Mouse (Mus musculus): Measurements from ENCODE around the gene Lhfp. TPM values are rescaled to one million over a fixed set of nuclear protein-coding genes. Genes with fewer than 3 reads are reported as not detected.

Lhfp gene
- total and polyA plus RNA-seq, 3 experiments, result 0.29 to 2.8 TPM; not detected in 1

DNA sequence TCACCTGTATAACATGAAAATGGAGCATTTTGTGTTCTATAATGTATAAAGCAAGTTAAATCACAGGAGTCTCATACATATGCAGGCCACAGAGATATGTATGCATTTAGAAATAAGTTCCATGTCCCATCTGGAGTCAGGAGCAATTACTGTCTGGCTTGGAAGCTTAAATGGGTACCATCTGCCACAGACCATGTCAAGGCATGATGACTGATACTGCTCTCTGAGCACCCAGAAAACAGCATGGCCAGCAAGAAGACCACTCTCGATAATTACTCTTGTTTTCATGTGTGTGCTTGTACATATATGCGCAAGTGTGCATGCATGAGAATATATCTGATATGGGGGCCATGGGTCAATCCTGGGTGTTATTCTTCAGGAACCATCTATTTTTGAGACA, 269.3 kb downstream of the Lhfp start:
- ATAC-seq (ENCODE audit: extremely low read depth, insufficient number of reproducible peaks, low FRiP score, poor library complexity, severe bottlenecking), result no peak
- H3K9me3 ChIP-seq (replicated peaks), result peaks cover 14% of the 10 kb centered on the region
- no peaks in the 10 kb centered on the region for H3K27me3 ChIP-seq (ENCODE audit: insufficient read depth, low read length)
- no peak for DNase-seq (ENCODE audit: low spot score)
- H3K4me1 ChIP-seq (ENCODE audit: insufficient read depth, low read depth, low read length), result no peaks in the 10 kb centered on the region
- no peak for TF ChIP-seq POLR2AphosphoS5 (IDR thresholded peaks at IDR 0.05; ENCODE audit: insufficient replicate concordance, low read depth, low read length)
- TF ChIP-seq GATA2 (IDR thresholded peaks at IDR 0.05; ENCODE audit: borderline replicate concordance, low read depth, low read length), result no peak
- no peak for TF ChIP-seq CTCF (IDR thresholded peaks at IDR 0.05; ENCODE audit: low read depth, low read length)
- TF ChIP-seq GATA1 (IDR thresholded peaks at IDR 0.05; ENCODE audit: borderline replicate concordance, low read length), result no peak
- TF ChIP-seq TAL1 (conservative IDR thresholded peaks at IDR 0.05; ENCODE audit: low read depth, low read length), result no peak
- H3K4me3 ChIP-seq (ENCODE audit: low read depth, low read length), result no peak overlapping the region
- no peaks in the 10 kb centered on the region for H3K36me3 ChIP-seq (replicated peaks)

Other genes with a start within 250 kb of the Lhfp start
- gene Cog6, start 24.3 kb upstream of the Lhfp start, total RNA-seq (2014; fragmentation: Nextera tagmentation), result 36.1 and 47.5 TPM in 2 replicates
- gene Cog6, start 24.3 kb upstream of the Lhfp start, total RNA-seq (2017), result 40.2 and 40.6 TPM in 2 replicates
- 35.9 and 39.3 TPM in 2 replicates for gene Cog6, start 24.3 kb upstream of the Lhfp start, polyA plus RNA-seq (2012)

All from G1E (cell line).